Mouse (Mus musculus) cerebellum, adult 2 months (tissue): Measurements from ENCODE around the gene Sult2a4.
"Not testable (repeated sequence)": the region's sequence is repeated elsewhere in the genome, so short reads cannot be mapped to it uniquely, and the experiment has no call there.

Experiments used
- CTCF ChIP-seq: fragments of 200-500 bp; IDR thresholded peaks from 2 replicates; pipeline ENCODE4 v1.5.1; 2011; ENCODE audit warnings: low read depth, mild to moderate bottlenecking, control low read depth, low read length, moderate library complexity, borderline replicate concordance; ENCODE audit not compliant: insufficient read depth
- POLR2A ChIP-seq: fragments of 200-500 bp; IDR thresholded peaks from 2 replicates; pipeline ENCODE4 v1.6.1; 2011; ENCODE audit warnings: low read length, control low read depth, borderline replicate concordance; ENCODE audit not compliant: insufficient read depth

- not testable (repeated sequence) for TF ChIP-seq CTCF, POLR2A
Measured at GRCm38 (mm10) chr7:13989507-13989906, at the start of gene Sult2a4.
